Mouse (Mus musculus) myocyte (in vitro differentiated cells): ENCODE results near the gene Dhrs11. TPM values are rescaled to one million over a fixed set of nuclear protein-coding genes. Genes with fewer than 3 reads are reported as not detected.

ENCODE experiments used
- H3K27me3 ChIP-seq: one replicate; pipeline ENCODE4 v1.6.1; 2011; ENCODE audit not compliant: control insufficient read depth, insufficient read depth, insufficient read length
- H3K36me3 ChIP-seq: one replicate; pipeline ENCODE4 v1.6.1; 2011; ENCODE audit not compliant: control insufficient read depth, insufficient read depth
- H3K4me2 ChIP-seq: one replicate; pipeline ENCODE4 v1.6.1; 2011; ENCODE audit warnings: low read depth, control low read depth
- H3K4me3 ChIP-seq: one replicate; pipeline ENCODE4 v1.5.1; 2011; ENCODE audit warnings: mild to moderate bottlenecking, control low read depth, moderate library complexity
- H3K79me2 ChIP-seq: one replicate; pipeline ENCODE4 v1.6.1; 2011; ENCODE audit not compliant: control insufficient read depth, insufficient read depth
- H3ac ChIP-seq: one replicate; pipeline ENCODE4 v1.6.1; 2011; ENCODE audit not compliant: control insufficient read depth, insufficient read length
- CEBPB ChIP-seq: IDR thresholded peaks from 2 replicates; pipeline ENCODE4 v1.6.1; 2011; ENCODE audit warnings: mild to moderate bottlenecking, moderate library complexity; ENCODE audit not compliant: poor library complexity, insufficient read depth, severe bottlenecking
- E2F4 ChIP-seq: IDR thresholded peaks from one replicate; pipeline ENCODE4 v1.6.1; 2011; ENCODE audit warnings: mild to moderate bottlenecking, control low read depth, moderate library complexity; ENCODE audit not compliant: insufficient read depth
- MAX ChIP-seq: IDR thresholded peaks from one replicate; pipeline ENCODE4 v1.6.1; 2011; ENCODE audit warnings: low read depth, mild to moderate bottlenecking, control low read depth
- MYOD1 ChIP-seq, 3 experiments: IDR thresholded peaks; one replicate each; pipeline ENCODE4 v1.6.1; 2011; ENCODE audit warnings: control low read depth in 2 of 3, low read depth in 2 of 3, mild to moderate bottlenecking in 2 of 3, moderate library complexity in 1 of 3; ENCODE audit not compliant: insufficient read length in 2 of 3, control insufficient read depth in 1 of 3
- MYOG ChIP-seq, 3 experiments: IDR thresholded peaks; one replicate each; pipeline ENCODE4 v1.6.1; 2011; ENCODE audit warnings: control low read depth in 2 of 3, low read depth in 2 of 3, mild to moderate bottlenecking in 2 of 3; ENCODE audit not compliant: insufficient read length in 2 of 3, control insufficient read depth in 1 of 3, insufficient read depth in 1 of 3
- POLR2A ChIP-seq: IDR thresholded peaks from one replicate; pipeline ENCODE4 v1.6.1; 2011; ENCODE audit warnings: low read depth, mild to moderate bottlenecking, control low read depth, moderate library complexity; ENCODE audit not compliant: insufficient read length
- POLR2AphosphoS2 ChIP-seq: IDR thresholded peaks from one replicate; pipeline ENCODE4 v1.6.1; 2011; ENCODE audit warnings: low read depth, control low read depth; ENCODE audit not compliant: insufficient read length
- REST ChIP-seq: IDR thresholded peaks from one replicate; pipeline ENCODE4 v1.6.1; 2011; ENCODE audit warnings: mild to moderate bottlenecking, control low read depth, moderate library complexity; ENCODE audit not compliant: insufficient read depth, insufficient read length
- SRF ChIP-seq: IDR thresholded peaks from one replicate; pipeline ENCODE4 v1.6.1; 2011; ENCODE audit warnings: low read depth; ENCODE audit not compliant: control insufficient read depth, insufficient read length
- TCF12 ChIP-seq: IDR thresholded peaks from one replicate; pipeline ENCODE4 v1.6.1; 2011; ENCODE audit warnings: mild to moderate bottlenecking, control low read depth; ENCODE audit not compliant: poor library complexity, insufficient read depth, severe bottlenecking
- TCF3 ChIP-seq: IDR thresholded peaks from one replicate; pipeline ENCODE4 v1.6.1; 2011; ENCODE audit warnings: low read depth, control low read depth; ENCODE audit not compliant: insufficient read length
- USF1 ChIP-seq: IDR thresholded peaks from one replicate; pipeline ENCODE4 v1.6.1; 2011; ENCODE audit warnings: low read depth, mild to moderate bottlenecking, control low read depth, moderate library complexity
- polyA plus RNA-seq: library from polyadenylated mRNA; unstranded; fragments of >200 nt; fragmentation: generic; extraction: Trizol; gene quantifications from one replicate; pipeline ENCODE4 v1.2.1, GENCODE M21; 2012; ENCODE audit warnings: missing spikeins

Gene Dhrs11
- polyA plus RNA-seq, 1 experiment: 13.8 TPM

DNA sequence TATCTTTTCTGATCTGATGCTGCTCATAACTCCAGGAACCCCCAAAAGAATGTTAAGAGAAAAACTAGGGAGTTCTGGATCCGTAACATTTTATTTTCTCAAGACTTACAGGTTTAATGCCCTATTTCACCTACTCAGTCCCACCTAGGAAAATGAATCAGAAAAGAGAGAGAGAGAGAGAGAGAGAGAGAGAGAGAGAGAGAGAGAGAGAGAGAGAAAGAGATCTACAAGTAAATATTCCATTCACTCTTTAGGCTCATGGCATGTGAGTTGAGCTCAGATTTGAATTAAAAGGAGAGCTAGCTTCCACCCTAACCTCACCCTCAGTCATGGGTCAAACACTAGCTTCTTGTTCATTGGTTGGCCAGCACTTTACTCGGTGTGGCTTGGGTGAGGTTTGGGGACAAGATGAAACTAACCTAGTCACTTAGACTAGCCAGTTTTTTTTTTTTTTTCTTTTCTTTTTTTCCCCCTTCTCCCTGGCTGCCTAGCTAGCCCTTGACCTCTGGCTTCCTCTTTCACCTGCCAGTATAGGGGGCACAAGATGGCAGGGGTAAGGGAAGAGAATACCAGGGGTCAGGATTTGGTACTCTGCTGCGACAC is 792 bp downstream of the Dhrs11 start:
- peaks cover 9% of the 10 kb centered on the region for H3K36me3 ChIP-seq
- TF ChIP-seq MYOD1 (IDR thresholded peaks at IDR 0.05; ENCODE audit: control insufficient read depth in 1 of 3, insufficient read length in 2 of 3, low read depth in 2 of 3) (no peak), REST (no peak), E2F4 (no peak), USF1 (no peak), TCF12 (no peak), MYOG (IDR thresholded peaks at IDR 0.05; ENCODE audit: control insufficient read depth in 1 of 3, insufficient read depth in 1 of 3, insufficient read length in 2 of 3, low read depth in 2 of 3) (no peak), CEBPB (no peak), TCF3 (no peak), MAX (no peak), POLR2A (no peak), POLR2AphosphoS2 (no peak), SRF (no peak)

DNA sequence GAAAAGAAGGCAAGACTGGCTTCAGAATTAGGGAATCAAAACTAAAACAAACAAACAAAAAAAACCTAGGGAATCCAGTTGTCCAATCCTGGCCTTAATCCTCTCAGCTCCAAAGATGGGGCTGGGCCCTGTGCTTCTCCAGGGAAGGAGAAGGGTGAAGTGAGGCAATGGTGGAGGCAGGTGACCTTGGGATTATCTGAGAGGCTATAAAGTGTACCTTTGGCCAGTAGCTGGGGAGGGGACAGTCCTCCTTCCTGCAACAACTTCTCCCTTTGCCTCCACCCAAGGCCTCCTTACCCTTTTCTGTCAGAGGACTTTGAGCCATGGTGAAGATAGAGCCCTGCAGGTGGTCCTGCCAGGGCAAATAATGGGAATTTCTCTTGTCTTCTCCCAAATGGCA is 1.3 kb downstream of the Dhrs11 start:
- peaks cover 4% of the 10 kb centered on the region for H3K36me3 ChIP-seq
- TF ChIP-seq TCF12 (no peak), POLR2AphosphoS2 (no peak), REST (no peak), E2F4 (no peak), MYOG (IDR thresholded peaks at IDR 0.05; ENCODE audit: control insufficient read depth in 1 of 3, insufficient read depth in 1 of 3, insufficient read length in 2 of 3, low read depth in 2 of 3) (no peak)
- H3K4me2 ChIP-seq: peak overlapping the region; percentile 90
- no peak overlapping the region for H3ac ChIP-seq
- no peaks in the 10 kb centered on the region for H3K79me2 ChIP-seq
- H3K27me3 ChIP-seq: no peaks in the 10 kb centered on the region
- peak overlapping the region; percentile 56 for H3K4me3 ChIP-seq

More for the DNA sequence above, 792 bp downstream of the Dhrs11 start:
- H3K4me3 ChIP-seq: peak overlapping the region; percentile 56
- peak overlapping the region; percentile 13 for H3ac ChIP-seq
- H3K4me2 ChIP-seq: peak overlapping the region; percentile 90
- H3K27me3 ChIP-seq: no peaks in the 10 kb centered on the region
- no peaks in the 10 kb centered on the region for H3K79me2 ChIP-seq

DNA sequence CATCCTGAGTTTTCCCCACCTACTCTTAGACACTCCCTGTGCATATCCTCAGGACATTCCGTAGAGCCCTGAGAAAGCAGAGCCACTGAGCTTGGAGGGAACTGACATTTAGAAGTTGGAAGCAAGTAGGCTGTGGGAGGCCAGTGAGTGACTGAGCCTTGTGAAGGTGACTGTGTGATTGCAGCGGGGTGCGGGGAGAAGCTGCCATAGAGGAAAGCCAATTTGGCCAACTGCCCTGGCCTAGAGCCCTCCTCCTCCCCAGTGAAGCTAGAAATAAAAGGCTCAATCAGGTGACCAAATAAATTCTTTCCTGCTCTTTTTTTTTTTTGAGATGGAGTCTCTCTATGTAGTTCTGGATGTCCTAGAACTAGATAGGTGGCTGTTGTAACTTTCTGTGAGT is 2.6 kb downstream of the Dhrs11 start:
- Histone ChIP-seq H3K36me3 (no peaks in the 10 kb centered on the region), H3K4me2 (peak overlapping the region; percentile 18), H3K4me3 (no peak overlapping the region), H3ac (no peak overlapping the region), H3K79me2 (no peaks in the 10 kb centered on the region), H3K27me3 (no peaks in the 10 kb centered on the region)
- TF ChIP-seq POLR2A (no peak), TCF3 (no peak), REST (no peak), MYOD1 (IDR thresholded peaks at IDR 0.05; ENCODE audit: control insufficient read depth in 1 of 3, insufficient read length in 2 of 3, low read depth in 2 of 3) (no peak), POLR2AphosphoS2 (no peak), CEBPB (no peak), MYOG (IDR thresholded peaks at IDR 0.05; ENCODE audit: control insufficient read depth in 1 of 3, insufficient read depth in 1 of 3, insufficient read length in 2 of 3, low read depth in 2 of 3) (no peak), USF1 (no peak), E2F4 (no peak), SRF (no peak), TCF12 (no peak), MAX (no peak)

DNA sequence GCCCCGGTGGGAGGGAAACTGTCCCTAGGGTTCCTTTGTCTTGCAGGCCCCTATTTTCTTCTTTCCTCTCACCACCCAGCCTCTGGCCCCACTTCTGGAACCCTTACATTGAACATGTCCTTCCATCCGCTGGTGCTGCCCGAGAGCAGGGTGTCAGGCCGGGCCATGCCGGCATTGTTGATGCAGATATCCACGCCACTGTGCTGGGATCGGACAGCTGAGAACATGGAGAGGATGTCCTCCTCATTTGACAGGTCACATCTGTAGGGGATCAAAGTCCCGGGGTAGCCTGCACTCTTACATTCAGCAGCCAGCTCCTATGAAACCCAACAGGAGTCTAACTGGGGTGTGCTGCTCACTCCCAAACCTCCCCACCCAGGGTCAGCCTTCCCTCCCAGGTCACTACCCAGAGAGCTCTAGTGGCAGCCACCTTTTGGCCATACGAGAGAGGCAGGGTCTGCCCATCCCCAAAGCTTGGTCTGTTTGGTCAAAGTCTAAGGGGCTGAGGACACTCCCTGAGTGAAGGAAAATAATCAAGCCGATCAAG is 3.5 kb downstream of the Dhrs11 start:
- no peak overlapping the region for H3K4me3 ChIP-seq
- H3K4me2 ChIP-seq: no peak overlapping the region
- no peaks in the 10 kb centered on the region for H3K36me3 ChIP-seq
- TF ChIP-seq POLR2AphosphoS2: no peak
- TF ChIP-seq E2F4: no peak
- no peak for TF ChIP-seq TCF12
- TF ChIP-seq TCF3: no peak
- no peak for TF ChIP-seq CEBPB
- TF ChIP-seq POLR2A: no peak
- no peak for TF ChIP-seq REST
- TF ChIP-seq MYOG (IDR thresholded peaks at IDR 0.05; ENCODE audit: control insufficient read depth in 1 of 3, insufficient read depth in 1 of 3, insufficient read length in 2 of 3, low read depth in 2 of 3): no peak
- TF ChIP-seq SRF: no peak
- no peak for TF ChIP-seq MYOD1 (IDR thresholded peaks at IDR 0.05; ENCODE audit: control insufficient read depth in 1 of 3, insufficient read length in 2 of 3, low read depth in 2 of 3)
- TF ChIP-seq USF1: no peak
- TF ChIP-seq MAX: no peak
- H3ac ChIP-seq: no peak overlapping the region
- H3K27me3 ChIP-seq: no peaks in the 10 kb centered on the region
- H3K79me2 ChIP-seq: no peaks in the 10 kb centered on the region

DNA sequence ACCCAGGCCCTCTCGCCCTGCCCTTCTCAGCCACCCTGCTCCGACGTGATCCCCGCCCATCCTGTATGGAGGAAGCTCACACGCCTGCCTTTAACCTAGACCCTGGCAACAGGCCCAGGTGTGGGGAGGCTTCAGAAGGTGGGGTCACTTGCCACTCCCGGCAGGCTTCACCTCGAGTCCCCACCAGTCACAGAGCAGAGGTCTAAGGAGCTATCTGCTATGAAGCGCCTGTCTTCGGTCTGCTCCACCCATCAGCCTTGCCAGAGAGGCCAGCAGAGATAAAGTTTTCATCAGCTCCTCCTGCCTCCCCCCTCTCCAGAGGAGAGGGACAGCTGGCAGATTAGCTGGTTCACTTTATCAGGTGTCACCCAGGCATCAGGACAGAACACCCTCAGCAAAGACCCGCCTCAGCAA is 5.3 kb downstream of the Dhrs11 start:
- no peaks in the 10 kb centered on the region for H3K79me2 ChIP-seq
- H3ac ChIP-seq: no peak overlapping the region
- H3K4me2 ChIP-seq: no peak overlapping the region
- H3K27me3 ChIP-seq: no peaks in the 10 kb centered on the region
- H3K4me3 ChIP-seq: no peak overlapping the region
- H3K36me3 ChIP-seq: no peaks in the 10 kb centered on the region
- TF ChIP-seq MYOD1 (IDR thresholded peaks at IDR 0.05; ENCODE audit: control insufficient read depth in 1 of 3, insufficient read length in 2 of 3, low read depth in 2 of 3): no peak
- TF ChIP-seq REST: no peak
- TF ChIP-seq POLR2AphosphoS2: no peak
- TF ChIP-seq MAX: no peak
- TF ChIP-seq E2F4: no peak
- no peak for TF ChIP-seq USF1
- no peak for TF ChIP-seq TCF12
- no peak for TF ChIP-seq MYOG (IDR thresholded peaks at IDR 0.05; ENCODE audit: control insufficient read depth in 1 of 3, insufficient read depth in 1 of 3, insufficient read length in 2 of 3, low read depth in 2 of 3)
- TF ChIP-seq SRF: no peak
